Mouse (Mus musculus): ENCODE measurements around the gene Kctd7.

GRCm38 (mm10) chr5:130182541-130182821, 37.8 kb downstream of the Kctd7 start:
- TF ChIP-seq POLR2A (IDR thresholded peaks at IDR 0.05; ENCODE audit: borderline replicate concordance, extremely low read depth, low read depth, low read length) (no peak), CTCF (IDR thresholded peaks at IDR 0.05; ENCODE audit: insufficient read depth, low read length) (no peak)
